Mouse (Mus musculus) kidney, adult 2 months (tissue): ENCODE measurements around the gene Pdzk1ip1.

Experiments used
- CTCF ChIP-seq: fragments of 200-500 bp; conservative IDR thresholded peaks from 2 replicates; pipeline ENCODE4 v1.5.1; 2011; ENCODE audit warnings: low read depth, mild to moderate bottlenecking, control low read depth, low read length, moderate library complexity, mixed read lengths; ENCODE audit not compliant: insufficient read depth, insufficient read length
- POLR2A ChIP-seq: fragments of 200-500 bp; IDR thresholded peaks from one replicate; pipeline ENCODE4 v1.6.1; 2011; ENCODE audit warnings: low read depth, low read length, control low read depth

DNA sequence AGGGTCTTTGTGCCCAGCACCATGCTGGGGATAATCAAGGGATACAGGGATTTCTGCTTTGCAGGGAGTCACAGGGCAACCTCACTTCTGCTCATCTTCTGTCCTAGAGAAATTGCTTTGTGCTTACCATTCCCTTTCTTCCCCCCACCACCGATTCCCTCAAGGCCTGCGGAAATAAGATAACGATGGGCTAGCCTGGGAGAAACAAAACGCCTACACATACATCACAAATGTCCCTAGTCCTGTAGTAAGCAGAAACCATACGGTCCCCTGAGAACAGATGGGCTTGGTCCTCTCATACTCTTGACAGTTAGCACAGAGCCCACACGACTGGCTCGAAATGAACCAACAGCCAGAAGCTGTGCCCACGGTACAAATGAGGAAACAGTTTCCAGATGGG is 40.3 kb upstream of the Pdzk1ip1 start:
- no peak for TF ChIP-seq CTCF
- no peak for TF ChIP-seq POLR2A
